Mouse (Mus musculus) urinary bladder, adult 18-20 months (tissue): ENCODE results near the gene Vti1a.
A peak's percentile ranks its signal among the peaks of the same experiment; 100 is the strongest.

Source experiments
- DNase-seq, 2 experiments: peaks; one replicate each; pipeline ENCODE4 v3.0.0; 2022; ENCODE audit warnings: low spot score in 2 of 2, mixed read lengths in 2 of 2

The Vti1a gene

GRCm38 (mm10) chr19:55316109-55316714 is at the start of gene Vti1a:
Gene Vti1a, plus strand, starts transcription at chr19:55316295.
- DNase-seq, result peak; percentile 74 to 83

- DNase-seq, result peak; percentile 30 to 59
These were observed 49.3 kb upstream of the Vti1a start for GRCm38 (mm10) chr19:55266786-55267185.

GRCm38 (mm10) chr19:55268150-55268549 is 47.9 kb upstream of the Vti1a start:
- no peak for DNase-seq

GRCm38 (mm10) chr19:55269051-55269450 is 47.0 kb upstream of the Vti1a start:
- no peak for DNase-seq

- no peak for DNase-seq
These were observed 44.6 kb upstream of the Vti1a start for GRCm38 (mm10) chr19:55271448-55271847.

GRCm38 (mm10) chr19:55273340-55273739 is 42.8 kb upstream of the Vti1a start:
- DNase-seq, result no peak

GRCm38 (mm10) chr19:55276100-55276499 is 40.0 kb upstream of the Vti1a start:
- no peak for DNase-seq

- DNase-seq, result no peak
These were observed 39.3 kb upstream of the Vti1a start for GRCm38 (mm10) chr19:55276770-55277169.

- DNase-seq, result no peak
These were observed 32.0 kb upstream of the Vti1a start for GRCm38 (mm10) chr19:55284093-55284492.

GRCm38 (mm10) chr19:55286034-55286433 is 30.1 kb upstream of the Vti1a start:
- DNase-seq, result no peak

GRCm38 (mm10) chr19:55288974-55289373 is 27.1 kb upstream of the Vti1a start:
- no peak for DNase-seq

- DNase-seq, result no peak
These were observed 25.3 kb upstream of the Vti1a start for GRCm38 (mm10) chr19:55290621-55291270.

- no peak for DNase-seq
These were observed 23.8 kb upstream of the Vti1a start for GRCm38 (mm10) chr19:55292210-55292850.

- DNase-seq, result no peak
These were observed 22.9 kb upstream of the Vti1a start for GRCm38 (mm10) chr19:55293175-55293574.

GRCm38 (mm10) chr19:55295075-55295474 is 21.0 kb upstream of the Vti1a start:
- DNase-seq, result no peak

- no peak for DNase-seq
These were observed 20.5 kb upstream of the Vti1a start for GRCm38 (mm10) chr19:55295556-55295955.

GRCm38 (mm10) chr19:55296301-55296700 is 19.8 kb upstream of the Vti1a start:
- DNase-seq, result no peak

- DNase-seq, result no peak
These were observed 18.6 kb upstream of the Vti1a start for GRCm38 (mm10) chr19:55297489-55297888.

- no peak for DNase-seq
These were observed 18.1 kb upstream of the Vti1a start for GRCm38 (mm10) chr19:55297961-55298360.

GRCm38 (mm10) chr19:55299378-55299777 is 16.7 kb upstream of the Vti1a start:
- no peak for DNase-seq

GRCm38 (mm10) chr19:55300525-55300924 is 15.6 kb upstream of the Vti1a start:
- DNase-seq, result no peak

GRCm38 (mm10) chr19:55305024-55305423 is 11.1 kb upstream of the Vti1a start:
- DNase-seq, result no peak

- DNase-seq, result no peak
These were observed 4.2 kb upstream of the Vti1a start for GRCm38 (mm10) chr19:55311874-55312273.
